Mouse (Mus musculus) CH12.LX (cell line): ENCODE results near the gene Gm37240. TPM values are rescaled to one million over a fixed set of nuclear protein-coding genes. Genes with fewer than 3 reads are reported as not detected.

ENCODE experiments used
- DNase-seq: peaks from one replicate; pipeline ENCODE4 v3.0.0-alpha.2; 2013; ENCODE audit errors: extremely low read depth
- H3K27ac ChIP-seq: 2 replicates; pipeline ENCODE4 v1.5.1; 2012; ENCODE audit warnings: low read depth, mild to moderate bottlenecking, control low read depth, moderate library complexity; ENCODE audit not compliant: insufficient read depth
- H3K27me3 ChIP-seq: replicated peaks from 2 replicates; pipeline ENCODE3; 2012; ENCODE audit warnings: inconsistent platforms
- H3K36me3 ChIP-seq, 2 experiments: replicated peaks in 1 of 2; 2 replicates each; pipeline versions ENCODE3 to v1.6.1; 2012; ENCODE audit warnings: inconsistent platforms in 1 of 2, low read length in 1 of 2, mild to moderate bottlenecking in 1 of 2, mixed read lengths in 1 of 2, moderate library complexity in 1 of 2; ENCODE audit not compliant: control insufficient read depth in 1 of 2, insufficient read depth in 1 of 2
- H3K4me1 ChIP-seq, 2 experiments: 2 replicates each; pipeline ENCODE4 v1.6.1; 2012; ENCODE audit warnings: inconsistent platforms in 1 of 2, moderate library complexity in 1 of 2; ENCODE audit not compliant: insufficient read depth in 2 of 2, control insufficient read depth in 1 of 2
- H3K4me2 ChIP-seq: 2 replicates; pipeline ENCODE4 v1.6.1; 2012; ENCODE audit warnings: low read depth, mild to moderate bottlenecking, control low read depth; ENCODE audit not compliant: poor library complexity, insufficient read depth, severe bottlenecking
- H3K4me3 ChIP-seq, 3 experiments: fragments of 150-350 bp in 1 of 3; sonication (generic) in 1 of 3; replicated peaks in 1 of 3; 2 replicates each; pipeline versions ENCODE3 to v1.5.1; 2011 to 2012; ENCODE audit warnings: low read depth in 2 of 3, low read length in 2 of 3, mild to moderate bottlenecking in 2 of 3, moderate library complexity in 2 of 3, control low read depth in 1 of 3, improper control_type of control experiment in 1 of 3, inconsistent platforms in 1 of 3, mixed read lengths in 1 of 3; ENCODE audit not compliant: poor library complexity in 1 of 3
- H3K79me2 ChIP-seq: replicated peaks from 2 replicates; pipeline ENCODE4 v1.6.1; 2012; ENCODE audit warnings: mild to moderate bottlenecking, moderate library complexity; ENCODE audit not compliant: control insufficient read depth, poor library complexity, insufficient read depth, severe bottlenecking; ENCODE audit errors: extremely low read depth
- H3K9ac ChIP-seq: 2 replicates; pipeline ENCODE4 v1.6.1; 2012; ENCODE audit warnings: low read depth, mild to moderate bottlenecking, control low read depth, moderate library complexity; ENCODE audit not compliant: insufficient read depth
- H3K9me3 ChIP-seq: replicated peaks from 2 replicates; pipeline ENCODE3; 2012; ENCODE audit warnings: low read length, inconsistent platforms, mixed read lengths
- CHD1 ChIP-seq: IDR thresholded peaks from 2 replicates; pipeline ENCODE4 v1.6.1; 2012; ENCODE audit warnings: low read depth, low read length, improper control_type of control experiment, inconsistent platforms
- E2F4 ChIP-seq: IDR thresholded peaks from 2 replicates; pipeline ENCODE4 v1.6.1; 2011; ENCODE audit warnings: low read depth, low read length, improper control_type of control experiment; ENCODE audit not compliant: insufficient replicate concordance
- ELF1 ChIP-seq: IDR thresholded peaks from 2 replicates; pipeline ENCODE4 v1.6.1; 2014; ENCODE audit warnings: low read depth, mild to moderate bottlenecking, inconsistent platforms, low read length, improper control_type of control experiment
- EP300 ChIP-seq: IDR thresholded peaks from 2 replicates; pipeline ENCODE4 v1.6.1; 2011; ENCODE audit warnings: low read length, improper control_type of control experiment
- IRF4 ChIP-seq: IDR thresholded peaks from 2 replicates; pipeline ENCODE4 v1.6.1; 2014; ENCODE audit warnings: low read depth, mild to moderate bottlenecking, inconsistent platforms, low read length, improper control_type of control experiment
- MAFK ChIP-seq: IDR thresholded peaks from 2 replicates; pipeline ENCODE4 v1.6.1; 2011; ENCODE audit warnings: low read length, improper control_type of control experiment; ENCODE audit not compliant: insufficient replicate concordance
- MAZ ChIP-seq: IDR thresholded peaks from 2 replicates; pipeline ENCODE4 v1.6.1; 2012; ENCODE audit warnings: low read depth, mild to moderate bottlenecking, inconsistent platforms, low read length, improper control_type of control experiment, moderate library complexity
- NELFE ChIP-seq: IDR thresholded peaks from 2 replicates; pipeline ENCODE4 v1.6.1; 2011; ENCODE audit warnings: low read depth, low read length, improper control_type of control experiment
- NRF1 ChIP-seq: IDR thresholded peaks from 2 replicates; pipeline ENCODE4 v1.6.1; 2014; ENCODE audit warnings: low read depth, mild to moderate bottlenecking, inconsistent platforms, low read length, improper control_type of control experiment, moderate library complexity
- PAX5 ChIP-seq: IDR thresholded peaks from 2 replicates; pipeline ENCODE4 v1.6.1; 2012; ENCODE audit warnings: low read length, inconsistent platforms, mixed read lengths
- POLR2A ChIP-seq: IDR thresholded peaks from 2 replicates; pipeline ENCODE4 v1.6.1; 2011; ENCODE audit warnings: low read depth, mild to moderate bottlenecking, improper control_type of control experiment, low read length
- POLR2AphosphoS2 ChIP-seq: IDR thresholded peaks from 2 replicates; pipeline ENCODE4 v1.6.1; 2011; ENCODE audit warnings: low read depth, low read length, improper control_type of control experiment
- RCOR1 ChIP-seq: conservative IDR thresholded peaks from 2 replicates; pipeline ENCODE4 v1.6.1; 2012; ENCODE audit warnings: low read depth, mild to moderate bottlenecking, inconsistent platforms, low read length, improper control_type of control experiment
- SIN3A ChIP-seq: IDR thresholded peaks from 2 replicates; pipeline ENCODE4 v1.6.1; 2012; ENCODE audit warnings: low read length, improper control_type of control experiment, inconsistent platforms
- SMC3 ChIP-seq: IDR thresholded peaks from 2 replicates; pipeline ENCODE4 v1.6.1; 2011; ENCODE audit warnings: low read depth, low read length, improper control_type of control experiment
- TBP ChIP-seq: conservative IDR thresholded peaks from 2 replicates; pipeline ENCODE4 v1.6.1; 2011; ENCODE audit warnings: low read depth, low read length, improper control_type of control experiment
- USF1 ChIP-seq: IDR thresholded peaks from 2 replicates; pipeline ENCODE4 v1.6.1; 2014; ENCODE audit warnings: low read depth, mild to moderate bottlenecking, inconsistent platforms, low read length, improper control_type of control experiment
- USF2 ChIP-seq: conservative IDR thresholded peaks from 2 replicates; pipeline ENCODE4 v1.6.1; 2011; ENCODE audit warnings: low read depth, low read length, improper control_type of control experiment
- ZC3H11A ChIP-seq: IDR thresholded peaks from 2 replicates; pipeline ENCODE4 v1.6.1; 2012; ENCODE audit warnings: low read depth, mild to moderate bottlenecking, inconsistent platforms, low read length, improper control_type of control experiment
- ZKSCAN1 ChIP-seq: IDR thresholded peaks from 2 replicates; pipeline ENCODE4 v1.6.1; 2012; ENCODE audit warnings: low read depth, inconsistent platforms, low read length, improper control_type of control experiment, borderline replicate concordance
- ZNF384 ChIP-seq: IDR thresholded peaks from 2 replicates; pipeline ENCODE4 v1.6.1; 2012; ENCODE audit warnings: low read depth, low read length, improper control_type of control experiment, inconsistent platforms
- dilution Hi-C: fragments of 300-500 bp; cut with MboI; formaldehyde crosslinking; loops from 2 replicates; pipeline ENCODE4 v1.14.3; 2020; ENCODE audit warnings: low sequenced_read_pairs; ENCODE audit not compliant: extremely low pct_unique_long_range_greater_than_20kb, extremely low pct_ligation_motif_present
- in situ Hi-C: fragments of 300-500 bp; cut with MboI; formaldehyde crosslinking; loops from 3 replicates; pipeline ENCODE4 v1.14.3; 2019; ENCODE audit warnings: low sequenced_read_pairs, low pct_ligation_motif_present, low pct_unique_long_range_greater_than_20kb, mixed read lengths
- polyA plus RNA-seq: library from polyadenylated mRNA; unstranded; fragments of >175 nt; gene quantifications from 2 replicates; pipeline ENCODE4 v1.2.1, GENCODE M21; 2012; ENCODE audit warnings: low read depth; ENCODE audit not compliant: insufficient read length
- total RNA-seq, 2 experiments: library from RNA; depleted of rRNA; stranded (reverse); fragments of 300-350 nt in 1 of 2; fragments of >200 nt in 1 of 2; gene quantifications; 2 replicates each; pipeline ENCODE4 v1.2.3; 2012 to 2014

The Gm37240 gene
- total and polyA plus RNA-seq, 3 experiments: 0.08 to 0.19 (median 0.14) TPM

DNA sequence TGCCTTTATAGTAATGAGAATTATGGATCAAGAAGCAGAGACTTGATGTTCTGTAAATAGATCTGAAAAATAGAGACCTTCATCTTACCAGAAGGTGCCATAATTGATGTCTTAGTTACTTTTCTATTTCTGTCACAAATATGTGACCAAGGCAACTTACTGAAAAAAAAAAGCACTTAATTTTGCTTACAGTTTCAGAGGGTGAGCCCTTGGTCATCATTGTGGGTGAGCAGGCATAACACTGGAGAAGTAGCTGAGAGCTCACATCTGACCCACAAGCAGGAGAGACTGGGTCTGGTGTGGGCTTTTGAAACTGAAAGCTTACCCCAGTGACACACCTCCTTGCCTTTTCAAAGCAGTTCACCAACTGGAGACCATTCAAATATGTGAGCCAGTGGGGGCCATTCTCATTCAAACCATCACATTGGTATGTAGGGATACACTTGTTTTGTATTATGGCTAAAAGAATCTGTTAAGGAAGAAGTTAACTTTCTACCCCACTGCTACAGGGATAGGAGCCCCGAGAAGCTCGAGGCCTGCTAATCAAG, 1066.6 kb downstream of the Gm37240 start (continued):
- TF ChIP-seq SMC3: no peak
- no peak for TF ChIP-seq USF1
- TF ChIP-seq EP300: peak; percentile 46; the same call in 1 of the 2 replicates
- no peak for TF ChIP-seq POLR2AphosphoS2
- no peak for TF ChIP-seq ZKSCAN1
- TF ChIP-seq USF2: no peak
- no peak for TF ChIP-seq POLR2A
- no peak for TF ChIP-seq E2F4
- TF ChIP-seq MAFK: no peak
- no peak for TF ChIP-seq RCOR1
- TF ChIP-seq MAZ: no peak
- peak; percentile 56; the same call in 1 of the 2 replicates for TF ChIP-seq SIN3A
- TF ChIP-seq IRF4: peak; percentile 55
- TF ChIP-seq PAX5: no peak
- no peak for TF ChIP-seq ZC3H11A
- no peak for TF ChIP-seq NELFE

- no peak for TF ChIP-seq NRF1
- no peak for TF ChIP-seq SIN3A
- H3K4me2 ChIP-seq: peak overlapping the region; percentile 68; the same call in 1 of the 2 replicates
- H3K27ac ChIP-seq: no peak overlapping the region
- no peaks in the 10 kb centered on the region for H3K27me3 ChIP-seq
- dilution Hi-C loops (no loop called here), in situ Hi-C loops (loop anchor here (10.0 kb wide), 1 partner anchor 122 kb away; no protein-coding TSS in a partner anchor)
- peaks cover 0 to 16% of the 10 kb centered on the region in 2 experiments for H3K36me3 ChIP-seq
- peak overlapping the region in 2 of 3 experiments; percentile 71 to 95 for H3K4me3 ChIP-seq
- H3K9me3 ChIP-seq: no peaks in the 10 kb centered on the region
- peaks cover 66% of the 10 kb centered on the region for H3K79me2 ChIP-seq
- H3K4me1 ChIP-seq: peaks cover 8 to 54% of the 10 kb centered on the region in 2 experiments
- DNase-seq: no peak
- peak overlapping the region; percentile 94 for H3K9ac ChIP-seq
Observed at GRCm38 (mm10) chr3:84816951-84817350, 1070.4 kb downstream of the Gm37240 start.

- Histone ChIP-seq H3K36me3 (peaks cover 0 to 19% of the 10 kb centered on the region in 2 experiments), H3K4me3 (peak overlapping the region; percentile 71 to 95 (median 90)), H3K79me2 (peaks cover 59% of the 10 kb centered on the region), H3K4me1 (peaks cover 8 to 41% of the 10 kb centered on the region in 2 experiments), H3K27ac (no peak overlapping the region), H3K9me3 (no peaks in the 10 kb centered on the region), H3K9ac (peak overlapping the region; percentile 94), H3K4me2 (peak overlapping the region; percentile 94), H3K27me3 (no peaks in the 10 kb centered on the region)
- dilution Hi-C loops (no loop called here), in situ Hi-C loops (loop anchor here (10.0 kb wide), 1 partner anchor 121 kb away; no protein-coding TSS in a partner anchor)
- TF ChIP-seq ZC3H11A: no peak
- no peak for TF ChIP-seq ELF1
- TF ChIP-seq TBP: no peak
- 0 out of 2 replicates have a peak, but pooled peaks have one; percentile 13 for TF ChIP-seq CHD1
- no peak for TF ChIP-seq SIN3A
- no peak for TF ChIP-seq ZNF384
- no peak for DNase-seq
Observed at GRCm38 (mm10) chr3:84815461-84815860, 1071.9 kb downstream of the Gm37240 start.
